Mouse (Mus musculus) heart, embryonic 15.5 days (tissue): ENCODE measurements around the gene Ccdc107. TPM values are rescaled to one million over a fixed set of nuclear protein-coding genes. Genes with fewer than 3 reads are reported as not detected.

ENCODE experiments used
- ATAC-seq: fragments of 200-750 bp; cut with Nextera tagmentation; replicated peaks from 2 replicates; pipeline ENCODE4 v1.8.0; 2017; ENCODE audit warnings: low read depth, moderate TSS enrichment; ENCODE audit not compliant: insufficient number of reproducible peaks, insufficient read depth, low FRiP score
- H3K27ac ChIP-seq: fragments of 300-500 bp; sonication (generic); 2 replicates; pipeline ENCODE4 v1.5.1; 2015; ENCODE audit warnings: mild to moderate bottlenecking, inconsistent platforms
- H3K27me3 ChIP-seq: fragments of 300-500 bp; sonication (generic); 2 replicates; pipeline ENCODE4 v1.6.1; 2015; ENCODE audit warnings: inconsistent platforms
- H3K36me3 ChIP-seq: fragments of 300-500 bp; sonication (generic); 2 replicates; pipeline ENCODE4 v1.6.1; 2015; ENCODE audit warnings: mild to moderate bottlenecking, inconsistent platforms
- H3K4me1 ChIP-seq: fragments of 300-500 bp; sonication (generic); replicated peaks from 2 replicates; pipeline ENCODE4 v1.6.1; 2015; ENCODE audit warnings: inconsistent platforms
- H3K4me2 ChIP-seq: fragments of 300-500 bp; sonication (generic); 2 replicates; pipeline ENCODE4 v1.6.1; 2015; ENCODE audit warnings: inconsistent platforms, mild to moderate bottlenecking, moderate library complexity
- H3K4me3 ChIP-seq: fragments of 300-500 bp; sonication (generic); 2 replicates; pipeline ENCODE4 v1.5.1; 2015; ENCODE audit warnings: mild to moderate bottlenecking, inconsistent platforms
- H3K9ac ChIP-seq: fragments of 300-500 bp; sonication (generic); 2 replicates; pipeline ENCODE4 v1.6.1; 2015; ENCODE audit warnings: mild to moderate bottlenecking, inconsistent platforms
- H3K9me3 ChIP-seq: fragments of 300-500 bp; sonication (generic); replicated peaks from 2 replicates; pipeline ENCODE4 v1.6.1; 2016; ENCODE audit warnings: inconsistent platforms
- WGBS: fragments of 180-500 bp; shearing (Covaris S2); methylation state at CpG from one replicate; pipeline ENCODE4 v1.1.7; 2015; ENCODE audit warnings: mixed read lengths; 5-methylcytosine and 5-hydroxymethylcytosine counted together
- polyA plus RNA-seq: library from polyadenylated mRNA; unstranded; fragments of >200 nt; fragmentation: Nextera tagmentation; extraction: Ambion mirVana; gene quantifications from 2 replicates; pipeline ENCODE4 v1.2.1, GENCODE M21; 2015

Gene Ccdc107
- polyA plus RNA-seq, 1 experiment from 2014 or later: 71.4 TPM

- Histone ChIP-seq H3K4me1 (peaks cover 7% of the 10 kb centered on the region), H3K27me3 (no peaks in the 10 kb centered on the region), H3K9me3 (no peaks in the 10 kb centered on the region), H3K4me2 (no peak overlapping the region), H3K9ac (no peak overlapping the region), H3K36me3 (peaks cover 99% of the 10 kb centered on the region), H3K4me3 (no peak overlapping the region), H3K27ac (no peak overlapping the region)
- 95% methylated on average over 8 of the region's 8 CpGs for WGBS
- no peak for ATAC-seq
Measured at GRCm38 (mm10) chr4:43535628-43536027, 42.9 kb downstream of the Ccdc107 start.

- Histone ChIP-seq H3K27me3 (no peaks in the 10 kb centered on the region), H3K9ac (no peak overlapping the region), H3K36me3 (peaks cover 99% of the 10 kb centered on the region), H3K4me2 (no peak overlapping the region), H3K27ac (no peak overlapping the region), H3K4me1 (peaks cover 3% of the 10 kb centered on the region), H3K9me3 (no peaks in the 10 kb centered on the region), H3K4me3 (no peak overlapping the region)
- no peak for ATAC-seq
- 84% methylated on average over 9 of the region's 9 CpGs for WGBS
Measured at GRCm38 (mm10) chr4:43536031-43536430, 43.3 kb downstream of the Ccdc107 start.

- H3K36me3 ChIP-seq: peaks cover 99% of the 10 kb centered on the region
- H3K27ac ChIP-seq: no peak overlapping the region
- H3K9ac ChIP-seq: no peak overlapping the region
- 71% methylated on average over 3 of the region's 3 CpGs for WGBS
- no peak overlapping the region for H3K4me3 ChIP-seq
- no peak for ATAC-seq
- H3K27me3 ChIP-seq: no peaks in the 10 kb centered on the region
- no peaks in the 10 kb centered on the region for H3K9me3 ChIP-seq
- H3K4me2 ChIP-seq: no peak overlapping the region
- 0 out of 2 replicates have a peak, but pooled peaks cover 3% of the 10 kb centered on the region for H3K4me1 ChIP-seq
Measured at GRCm38 (mm10) chr4:43542044-43542443, 49.3 kb downstream of the Ccdc107 start.

Other genes starting within 250 kb of the Ccdc107 start
- 0.19 and 0.25 TPM in 2 replicates for gene Atp8b5, start 225.7 kb upstream of the Ccdc107 start, polyA plus RNA-seq
- gene Rusc2, start 110.9 kb upstream of the Ccdc107 start, polyA plus RNA-seq: 14.7 and 17.2 TPM in 2 replicates
- 0.16 and 0.18 TPM in 2 replicates for gene Fam166b, start 63.8 kb upstream of the Ccdc107 start, polyA plus RNA-seq
- 3.1 and 5.8 TPM in 2 replicates for gene Tesk1, start 51.0 kb upstream of the Ccdc107 start, polyA plus RNA-seq
- 2.1 and 5.2 TPM in 2 replicates for gene Cd72, start 38.3 kb upstream of the Ccdc107 start, polyA plus RNA-seq
- gene Sit1, start 9.2 kb upstream of the Ccdc107 start, polyA plus RNA-seq: 0.10 and 1.4 TPM in 2 replicates
- 34.4 and 35.9 TPM in 2 replicates for gene Arhgef39, start 6.8 kb downstream of the Ccdc107 start, polyA plus RNA-seq
- 2.3 and 2.4 TPM in 2 replicates for gene Car9, start 14.1 kb downstream of the Ccdc107 start, polyA plus RNA-seq
- gene Tpm2, start 30.9 kb downstream of the Ccdc107 start, polyA plus RNA-seq: 159 and 177 TPM in 2 replicates
- 53.1 and 61.3 TPM in 2 replicates for gene Creb3, start 69.4 kb downstream of the Ccdc107 start, polyA plus RNA-seq
- gene Tln1, start 69.8 kb downstream of the Ccdc107 start, polyA plus RNA-seq: 76.3 and 77.6 TPM in 2 replicates
- gene Rgp1, start 85.8 kb downstream of the Ccdc107 start, polyA plus RNA-seq: 14.6 and 22.0 TPM in 2 replicates
- gene Gba2, start 86.0 kb downstream of the Ccdc107 start, polyA plus RNA-seq: 17.5 and 22.2 TPM in 2 replicates
- gene Msmp, start 91.6 kb downstream of the Ccdc107 start, polyA plus RNA-seq: 0.20 and 1.5 TPM in 2 replicates
- 6.7 and 10.8 TPM in 2 replicates for gene Npr2, start 139.0 kb downstream of the Ccdc107 start, polyA plus RNA-seq
- 0.30 and 0.77 TPM in 2 replicates for gene Spag8, start 160.7 kb downstream of the Ccdc107 start, polyA plus RNA-seq
- 150 and 188 TPM in 2 replicates for gene Hint2, start 163.6 kb downstream of the Ccdc107 start, polyA plus RNA-seq
- gene Tmem8b, start 176.1 kb downstream of the Ccdc107 start, polyA plus RNA-seq: 3.8 and 4.6 TPM in 2 replicates
- 1.6 and 4.0 TPM in 2 replicates for gene Fam221b, start 176.2 kb downstream of the Ccdc107 start, polyA plus RNA-seq
- not detected in 2 replicates for gene Olfr70, start 207.9 kb downstream of the Ccdc107 start, polyA plus RNA-seq
- gene Olfr71, start 217.4 kb downstream of the Ccdc107 start, polyA plus RNA-seq: not detected in 2 replicates
- 1.1 and 1.5 TPM in 2 replicates for gene Hrct1, start 234.3 kb downstream of the Ccdc107 start, polyA plus RNA-seq
- 0.31 and 0.42 TPM in 2 replicates for gene Spaar, start 237.1 kb downstream of the Ccdc107 start, polyA plus RNA-seq